Mouse (Mus musculus): Measurements from ENCODE around the gene Nr6a1.

Gene Nr6a1

GRCm38 (mm10) chr2:38711421-38711861 lies 216.0 kb downstream of the Nr6a1 start:
- no peak for DNase-seq

DNA sequence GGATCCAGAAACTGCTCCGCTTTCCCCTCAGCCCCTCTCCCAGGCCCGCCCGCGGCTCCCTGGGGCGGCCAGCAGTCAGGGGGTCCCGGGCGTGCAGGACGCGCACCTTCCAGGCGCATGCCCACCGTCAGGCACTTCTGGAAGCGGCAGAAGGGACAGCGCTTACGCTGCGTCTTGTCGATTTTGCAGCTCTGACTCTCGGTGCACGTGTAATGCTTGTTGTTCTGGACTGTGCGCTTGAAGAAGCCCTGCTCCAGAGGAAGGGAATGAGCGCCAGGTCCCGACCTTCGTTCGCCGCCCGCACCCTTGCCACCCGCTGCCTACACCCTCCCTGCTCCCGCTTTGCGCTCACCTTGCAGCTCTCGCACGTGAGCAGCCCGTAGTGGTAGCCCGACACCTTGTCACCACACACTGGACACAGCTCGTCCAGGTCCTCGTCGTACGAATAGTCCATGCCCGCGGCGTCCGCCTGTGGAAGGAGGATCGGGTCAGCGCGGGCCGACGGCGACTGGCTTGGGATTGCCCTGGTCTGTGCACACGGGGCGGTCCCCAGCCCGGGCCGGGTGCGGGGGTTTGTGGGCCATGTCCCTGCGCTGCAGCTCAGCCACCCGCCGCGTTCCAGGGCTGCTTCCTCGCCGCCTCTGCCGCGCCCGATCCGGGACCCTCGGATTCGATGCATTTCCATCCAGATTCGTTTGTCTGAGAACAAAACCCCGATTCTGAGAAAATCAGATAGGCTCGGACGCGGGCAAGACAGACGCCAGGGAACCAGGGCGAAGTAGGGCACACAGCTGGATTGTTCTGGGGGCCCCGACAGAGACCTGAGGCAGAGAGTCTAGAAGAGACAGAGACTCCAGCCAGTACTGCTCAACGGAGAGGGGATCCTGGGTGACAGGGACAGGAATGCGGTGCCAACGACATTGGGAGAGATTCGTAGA lies 216.9 kb downstream of the Nr6a1 start:
- peak; percentile 47 for DNase-seq

- no peak for DNase-seq
These were observed 218.4 kb downstream of the Nr6a1 start for GRCm38 (mm10) chr2:38708907-38709688.

GRCm38 (mm10) chr2:38706661-38707060 lies 220.8 kb downstream of the Nr6a1 start:
- DNase-seq: no peak

DNA sequence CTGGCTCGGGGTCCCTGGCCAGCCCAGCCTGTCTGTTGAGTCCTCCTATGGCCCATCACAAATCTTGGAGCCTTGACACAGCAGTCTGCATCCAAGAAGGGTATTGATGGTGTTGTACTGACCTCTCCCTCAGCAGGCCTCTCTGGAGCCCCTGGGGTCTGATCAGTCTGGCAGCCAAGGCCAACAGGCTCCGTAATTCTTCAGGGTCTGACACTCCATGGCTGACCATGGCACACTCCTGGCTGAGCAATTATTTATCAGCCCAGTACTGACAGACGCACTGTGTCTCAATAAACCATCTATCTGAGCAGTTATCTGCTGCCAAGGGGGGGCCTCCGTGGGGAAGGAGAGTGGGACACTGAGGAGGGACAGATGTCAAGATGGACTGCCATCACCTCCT lies 222.5 kb downstream of the Nr6a1 start:
- DNase-seq: no peak

DNA sequence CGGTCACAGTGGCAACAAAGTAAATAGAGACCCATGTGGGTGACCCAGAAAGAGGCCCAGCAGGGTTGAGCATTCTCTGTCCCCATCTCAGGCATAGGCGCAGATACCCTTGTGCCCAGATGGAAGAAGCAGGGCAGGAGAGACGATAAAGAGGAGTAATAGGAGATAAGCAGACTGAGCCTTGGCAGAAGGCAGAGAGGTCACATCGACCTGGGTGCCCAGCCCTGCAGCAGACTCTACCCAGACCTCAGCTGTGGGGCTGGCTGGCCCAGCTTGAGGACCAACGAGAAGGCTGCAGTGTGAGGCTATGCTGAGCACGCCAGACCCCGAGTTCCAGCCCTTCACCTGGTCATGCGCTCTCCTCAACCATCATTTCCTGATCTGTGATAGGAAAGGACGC lies 223.2 kb downstream of the Nr6a1 start:
- DNase-seq: no peak

DNA sequence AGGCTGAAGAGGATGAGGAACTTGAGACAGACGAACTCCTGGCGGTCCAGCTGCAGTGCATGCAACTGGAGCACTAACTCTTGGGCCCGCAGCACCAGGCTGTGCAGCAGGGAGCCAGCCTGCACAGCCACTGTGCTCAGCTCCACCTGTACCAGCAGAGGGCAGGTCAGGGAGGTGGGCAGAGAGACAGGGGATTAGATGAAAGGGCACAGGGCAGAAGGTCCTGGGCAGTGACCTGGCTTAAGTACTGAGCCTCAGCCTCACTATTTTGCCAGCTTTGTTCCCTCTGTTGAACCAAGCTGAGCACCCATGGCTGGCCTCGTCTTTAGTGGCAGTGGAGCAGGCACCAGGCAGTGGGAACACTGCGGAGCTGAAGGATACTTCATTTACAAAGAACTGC lies 227.3 kb downstream of the Nr6a1 start:
- DNase-seq: no peak

- DNase-seq: no peak
These were observed 228.9 kb downstream of the Nr6a1 start for GRCm38 (mm10) chr2:38698623-38699022.

GRCm38 (mm10) chr2:38697128-38698120 lies 230.1 kb downstream of the Nr6a1 start:
- DNase-seq: no peak

DNA sequence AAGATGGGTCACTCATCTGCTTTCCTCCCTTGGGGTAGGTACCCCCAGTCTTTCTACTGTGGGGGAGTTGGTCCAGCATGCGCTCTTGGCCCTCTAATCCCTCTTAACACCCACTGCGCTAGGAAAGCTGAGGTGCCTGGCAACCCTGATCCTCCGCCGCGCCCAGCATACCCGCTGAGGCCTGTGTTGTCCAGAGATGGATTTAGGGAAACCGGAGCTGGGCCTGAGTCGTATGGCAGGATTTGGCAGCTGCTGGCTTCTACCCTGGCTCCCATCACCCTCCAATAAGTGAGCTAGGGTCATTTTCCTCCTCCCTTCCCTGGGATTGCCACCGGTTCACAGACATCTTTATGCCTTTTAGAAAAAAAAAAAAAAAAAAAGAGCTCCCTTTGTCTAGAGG lies 231.7 kb downstream of the Nr6a1 start:
- DNase-seq: no peak

DNA sequence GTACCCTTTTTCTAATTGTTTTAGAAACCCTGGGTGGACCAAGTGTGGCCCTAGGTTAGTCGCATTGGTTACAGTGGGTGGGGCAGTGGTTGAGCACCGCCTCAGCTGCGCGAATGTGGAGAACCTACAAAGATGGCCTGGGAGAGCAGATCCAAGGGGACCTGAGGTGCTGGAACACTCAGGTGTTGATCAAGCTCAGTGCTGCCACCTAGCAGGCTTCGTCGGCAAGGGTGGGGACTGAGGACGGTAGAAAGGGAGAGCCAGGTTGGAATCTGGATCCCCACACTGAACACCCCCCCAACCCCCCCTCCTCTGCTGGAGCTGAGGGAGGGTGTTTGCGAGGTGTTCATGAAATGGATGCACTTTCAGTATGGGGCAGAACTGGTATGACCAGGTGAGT lies 235.9 kb downstream of the Nr6a1 start:
- DNase-seq: peak; percentile 50

- DNase-seq: no peak
These were observed 237.6 kb downstream of the Nr6a1 start for GRCm38 (mm10) chr2:38689881-38690280.

- peak; percentile 74 for DNase-seq
These were observed 238.5 kb downstream of the Nr6a1 start for GRCm38 (mm10) chr2:38688791-38689520.

DNA sequence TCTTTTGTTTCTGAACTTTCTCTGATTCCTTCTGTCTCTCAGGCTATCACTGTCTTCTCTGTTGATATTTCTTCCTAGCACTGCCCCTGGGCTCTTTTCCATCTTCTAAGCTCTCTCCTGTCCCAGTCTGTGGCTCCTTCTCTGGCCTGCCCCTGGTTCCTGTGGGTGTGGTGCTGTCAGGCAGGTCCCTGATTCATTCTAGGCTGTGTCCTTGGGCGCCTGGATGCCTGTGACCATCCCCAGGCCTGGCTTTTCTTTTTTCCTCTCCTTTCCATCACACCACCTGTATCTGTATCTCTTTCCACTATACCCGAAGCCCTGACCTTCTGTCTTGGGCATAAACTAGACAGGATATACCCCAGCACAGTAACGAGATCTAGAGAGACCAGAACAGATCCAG lies 241.7 kb downstream of the Nr6a1 start:
- DNase-seq: no peak

GRCm38 (mm10) chr2:38683083-38683482 lies 244.4 kb downstream of the Nr6a1 start:
- no peak for DNase-seq

DNA sequence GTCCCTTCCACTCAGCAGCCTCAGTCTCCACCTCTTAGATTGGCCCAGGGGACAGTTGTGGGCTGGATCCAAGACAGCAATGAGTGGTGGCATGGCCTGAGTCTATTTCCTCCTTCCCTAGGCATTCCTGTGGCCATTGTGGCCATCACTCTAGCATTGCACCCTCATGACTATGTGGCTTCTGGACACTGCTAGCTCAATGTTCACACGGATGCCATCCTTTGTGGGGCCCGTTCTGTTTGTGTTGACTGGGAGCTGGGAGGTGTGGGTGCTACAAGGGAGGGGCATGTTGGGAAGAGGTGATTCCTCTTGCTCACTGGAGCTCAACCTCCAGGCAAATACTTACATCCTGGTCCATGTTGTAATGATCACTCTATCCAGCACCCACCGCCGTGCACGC lies 245.3 kb downstream of the Nr6a1 start:
- DNase-seq: no peak

DNA sequence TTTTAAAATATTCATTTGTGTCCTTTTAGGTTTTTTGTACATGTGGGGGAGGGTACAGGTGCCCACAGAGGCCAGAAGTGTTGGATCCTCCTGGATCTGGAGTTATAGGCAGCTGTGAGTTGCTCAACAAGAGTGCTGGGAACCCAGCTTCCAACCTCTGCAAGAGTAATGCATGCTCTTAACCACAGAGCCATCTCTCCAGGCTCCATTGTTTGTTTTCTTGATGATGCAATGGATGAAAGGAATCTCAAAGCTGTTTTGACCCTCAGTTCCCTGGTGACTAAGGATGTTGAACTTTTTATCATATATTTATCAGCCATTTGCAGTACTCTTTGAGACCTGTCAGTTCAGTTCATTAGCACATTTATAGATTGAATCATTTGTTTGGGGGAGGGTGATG lies 248.5 kb downstream of the Nr6a1 start:
- no peak for DNase-seq

DNA sequence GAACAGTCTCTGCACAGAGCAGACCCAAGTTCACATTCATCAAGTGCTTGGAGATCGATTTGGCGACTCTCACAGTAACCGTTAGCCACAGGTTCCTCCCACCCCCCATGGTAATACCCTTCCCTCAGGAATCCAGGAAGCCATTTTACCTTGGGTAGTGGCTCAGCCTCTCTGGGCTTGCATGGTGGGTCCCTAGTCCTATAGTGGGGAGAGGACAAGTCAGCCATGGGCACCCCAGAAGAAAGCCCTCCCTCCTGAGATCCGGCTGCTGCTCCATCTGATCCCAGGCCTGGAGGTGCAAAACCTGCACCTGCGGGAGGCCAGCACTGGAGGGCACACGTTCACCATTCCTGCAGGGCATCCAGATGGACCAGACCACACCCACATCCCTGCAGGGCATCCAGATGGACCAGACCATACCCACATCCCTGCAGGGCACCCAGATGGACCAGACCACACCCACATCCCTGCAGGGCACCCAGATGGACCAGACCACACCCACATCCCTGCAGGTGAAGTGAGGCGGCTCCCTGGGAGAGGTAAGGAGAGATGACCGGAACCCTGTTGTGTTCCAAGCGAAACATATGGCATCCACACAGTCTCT lies 252.0 kb downstream of the Nr6a1 start:
- DNase-seq: no peak

Measured in right cerebral cortex, postnatal 4 days (tissue).